Mouse (Mus musculus) heart, adult 2 months (tissue): ENCODE results near the gene Plod2.

Experiments used
- CTCF ChIP-seq: fragments of 200-600 bp; IDR thresholded peaks from 2 replicates; pipeline ENCODE4 v1.8.1; 2022; ENCODE audit warnings: antibody characterized with exemption, mild to moderate bottlenecking, moderate library complexity
- EP300 ChIP-seq: fragments of 200-500 bp; IDR thresholded peaks from 2 replicates; pipeline ENCODE4 v1.6.1; 2011; ENCODE audit warnings: low read depth, low read length, control low read depth; ENCODE audit not compliant: insufficient read depth
- POLR2A ChIP-seq: fragments of 200-500 bp; IDR thresholded peaks from 2 replicates; pipeline ENCODE4 v1.6.1; 2011; ENCODE audit warnings: mild to moderate bottlenecking, low read depth, low read length, control low read depth; ENCODE audit not compliant: insufficient read depth

DNA sequence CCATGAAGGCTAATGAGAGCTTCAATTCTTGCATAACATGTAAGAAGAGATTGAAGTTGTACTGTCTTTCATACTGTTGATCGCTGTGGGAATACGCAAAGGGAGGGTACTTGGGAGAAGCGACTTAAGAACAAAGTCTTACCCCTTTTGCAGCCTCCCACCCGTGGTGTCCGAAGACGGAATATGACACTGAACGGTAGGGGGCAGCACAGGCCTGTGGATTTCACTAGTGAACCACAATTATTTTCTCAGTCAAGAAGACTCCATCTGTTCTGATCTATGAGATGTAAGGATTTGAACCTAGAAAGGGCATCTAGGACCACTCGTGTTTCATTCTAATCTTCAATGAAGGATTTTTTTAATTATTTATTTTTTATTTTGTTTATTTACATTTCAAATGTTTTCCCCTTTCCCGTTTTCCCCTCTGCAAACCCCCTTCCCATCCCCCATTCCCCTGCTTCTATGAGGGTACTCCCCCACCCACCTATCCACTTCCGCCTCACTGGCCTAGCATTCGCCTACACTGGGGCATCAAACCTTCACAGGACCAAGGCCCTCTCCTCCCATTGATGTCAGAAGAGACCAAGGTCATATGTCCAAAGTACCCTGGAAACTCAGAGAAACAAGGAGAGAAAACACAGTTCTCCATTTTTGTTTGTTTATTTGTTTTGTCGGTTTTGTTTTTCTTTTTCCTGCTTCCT is 42.2 kb upstream of the Plod2 start:
- TF ChIP-seq CTCF (peak; percentile 91), EP300 (0 out of 2 replicates have a peak, but pooled peaks have one; percentile 81), POLR2A (no peak)
